Mouse (Mus musculus): ENCODE measurements around the gene Arfip1.

Arfip1 gene

DNA sequence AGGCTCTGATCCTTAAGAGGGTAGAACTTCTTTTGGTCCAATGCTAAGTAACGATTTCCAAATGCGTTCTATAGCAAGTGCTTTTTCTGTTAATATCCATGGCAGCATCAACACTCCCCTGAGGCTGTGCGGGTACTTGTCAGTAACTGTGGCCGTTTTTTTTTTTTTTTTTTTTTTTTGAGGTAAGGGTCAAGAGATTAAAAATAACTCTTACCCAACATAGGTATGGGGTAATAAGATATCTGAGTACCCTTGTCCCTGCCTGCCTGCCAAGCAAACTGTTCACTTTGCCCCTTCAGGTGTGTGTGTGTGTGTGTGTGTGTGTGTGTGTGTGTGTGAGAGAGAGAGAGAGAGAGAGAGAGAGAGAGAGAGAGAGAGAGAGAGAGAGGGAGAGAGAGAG, 98.1 kb downstream of the Arfip1 start:
- no peak for DNase-seq

DNA sequence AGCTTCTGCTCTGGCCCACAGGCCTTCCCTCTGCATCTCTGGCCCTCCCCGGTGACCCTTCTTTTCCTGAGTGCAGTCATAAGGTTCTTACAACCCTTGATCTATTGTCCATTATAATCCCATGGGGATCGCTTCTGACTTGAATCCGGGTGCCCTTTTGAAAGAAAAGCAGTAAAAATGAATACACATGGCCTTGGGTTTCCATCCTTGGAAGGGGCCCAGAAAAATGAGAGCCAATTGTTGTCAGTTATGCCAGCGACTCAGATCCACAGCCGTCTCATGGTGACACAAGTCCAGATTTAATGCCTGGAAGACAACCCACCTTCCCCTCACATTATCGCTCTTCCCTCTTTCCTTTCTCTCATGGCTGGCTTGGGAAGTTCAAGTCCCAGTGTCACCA, 100.3 kb downstream of the Arfip1 start:
- no peak for DNase-seq

DNA sequence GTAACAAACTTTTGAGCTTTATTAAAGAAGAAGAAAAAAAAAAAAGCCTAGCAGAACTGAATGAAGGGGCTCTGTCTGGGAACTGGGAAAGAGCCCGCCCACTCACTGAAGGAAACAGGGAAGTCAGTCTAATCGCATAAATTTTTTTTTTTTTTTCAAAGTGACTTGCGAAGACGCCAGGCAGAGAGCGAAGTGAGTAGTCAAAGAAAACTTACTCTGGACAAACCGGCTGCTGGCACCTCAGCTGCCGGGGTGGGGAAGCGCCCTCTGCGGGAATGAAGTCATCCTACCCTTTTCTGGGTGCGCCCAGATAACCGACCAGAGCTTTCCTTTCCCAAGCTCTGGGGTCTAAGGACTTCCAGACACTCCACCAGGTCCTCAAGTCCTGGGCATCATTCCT, 101.3 kb downstream of the Arfip1 start:
- DNase-seq: peak; percentile 70

DNA sequence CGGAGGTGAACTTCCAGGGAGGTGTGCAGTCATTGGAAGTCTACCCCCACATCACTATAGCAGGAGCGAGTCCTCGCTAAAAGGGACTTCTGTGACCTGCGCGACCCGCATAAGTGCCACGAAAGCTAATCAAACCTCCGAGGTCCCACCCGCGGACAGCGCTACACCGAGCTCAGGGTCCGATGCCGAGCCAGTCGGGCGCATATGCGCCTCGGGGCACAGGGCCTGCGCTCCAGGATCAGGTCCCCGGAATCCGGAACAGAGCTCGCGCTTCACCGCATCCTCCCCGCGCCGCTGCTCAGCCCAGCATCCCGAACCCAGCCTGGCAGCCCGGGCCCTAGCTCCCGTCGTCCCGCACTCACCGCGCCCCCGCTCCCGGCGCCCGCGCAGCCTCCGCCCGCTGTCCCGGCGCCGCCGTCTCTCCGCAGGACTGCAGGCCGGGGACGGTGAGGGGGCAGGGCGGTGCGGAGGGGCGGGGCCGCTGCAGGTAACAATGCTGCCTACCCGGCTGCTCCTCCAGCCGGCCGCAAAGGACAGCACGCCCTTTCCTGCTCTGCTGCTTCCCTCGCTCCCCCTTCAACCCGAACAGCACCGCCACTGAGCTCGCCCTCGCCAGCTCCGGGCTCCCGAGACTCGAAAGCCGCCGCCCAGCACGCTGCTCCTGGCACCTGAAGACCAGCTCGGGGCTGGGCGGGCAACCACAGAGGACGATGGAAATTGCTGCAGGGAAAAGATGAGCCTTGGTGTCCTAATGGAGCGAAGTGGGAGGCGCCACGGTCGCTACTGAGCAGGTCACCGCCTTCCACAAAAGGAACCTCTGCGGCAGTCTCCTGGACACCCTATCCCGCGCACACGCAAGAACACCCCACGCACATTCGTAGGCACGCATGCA, 102.2 kb downstream of the Arfip1 start, which contains the start of gene Fhdc1:
Gene Fhdc1, minus strand, starts transcription at position 424 of the 892 bp plus-strand sequence.
- DNase-seq: peak; percentile 70

DNA sequence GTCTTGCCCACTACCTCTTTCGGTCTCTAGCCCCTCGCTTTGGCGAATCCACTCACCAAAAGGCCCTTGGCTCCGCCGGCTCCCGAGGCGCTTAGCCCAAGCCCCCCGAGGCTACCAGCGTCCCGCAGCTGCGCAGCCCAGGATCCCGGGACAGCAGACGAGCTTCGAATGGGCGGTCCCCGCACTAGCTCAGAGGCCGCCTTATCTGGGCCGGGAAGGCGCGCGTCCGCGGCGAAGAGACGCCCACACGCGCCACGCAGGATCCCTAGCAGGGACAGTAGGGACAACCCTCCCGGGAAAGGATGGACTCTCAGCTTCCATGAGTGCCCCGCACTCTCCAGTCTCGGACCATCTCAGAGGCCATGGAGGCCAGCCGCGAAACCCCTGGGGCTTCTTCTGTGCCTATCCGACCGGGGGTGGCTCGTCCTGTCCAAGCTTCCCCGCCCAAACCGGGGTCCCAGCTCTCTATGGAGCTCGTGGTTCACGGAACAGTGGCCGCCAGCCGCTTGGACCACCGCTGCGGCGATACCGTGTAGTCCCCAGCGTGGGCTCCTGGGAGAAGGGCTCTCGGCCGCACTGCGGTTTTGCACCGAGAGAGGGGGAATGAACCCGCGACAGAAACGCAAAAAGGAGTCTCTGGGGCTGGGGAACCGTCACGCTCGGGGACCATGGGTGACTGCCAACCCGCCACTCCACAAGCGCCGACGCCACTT, 103.0 kb downstream of the Arfip1 start:
- DNase-seq: peak; percentile 73

DNA sequence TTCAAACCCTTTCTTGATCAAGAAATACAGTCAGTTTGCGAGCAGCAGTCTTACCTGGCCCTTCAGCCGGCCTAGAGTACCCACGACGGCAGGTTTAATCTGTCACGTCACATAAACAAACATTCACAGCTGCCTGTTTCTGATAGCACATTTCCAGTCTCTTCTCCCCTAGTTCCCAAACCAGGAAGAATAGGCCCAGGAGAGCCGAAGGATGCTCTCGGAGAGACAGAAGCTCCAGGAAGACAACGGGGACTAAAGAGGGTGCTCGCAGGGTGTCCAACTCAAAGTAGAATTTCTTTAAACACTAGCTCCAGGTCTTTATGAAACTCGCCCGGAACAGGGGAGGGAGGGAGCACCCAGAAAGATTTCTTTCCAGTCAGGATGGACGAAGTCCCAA, 103.5 kb downstream of the Arfip1 start:
- DNase-seq: no peak

DNA sequence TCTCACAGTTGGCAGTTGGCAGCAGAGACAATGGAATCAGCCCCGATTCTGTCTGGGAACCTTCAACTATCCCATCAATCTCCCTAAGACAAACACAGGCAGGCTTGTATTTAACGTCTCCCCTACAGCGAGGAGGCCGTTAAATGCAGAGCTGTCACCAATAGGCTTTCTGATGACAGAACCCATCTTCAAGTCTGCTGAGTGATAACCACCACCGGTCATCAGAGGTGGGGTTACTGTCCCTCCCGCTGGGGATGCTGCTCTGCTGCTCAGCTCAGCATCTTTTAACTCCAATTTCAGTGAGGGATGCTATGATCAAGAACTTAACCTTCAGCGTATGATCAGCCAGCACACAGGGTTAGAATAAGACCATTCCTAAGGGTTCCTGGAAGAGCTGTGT, 104.2 kb downstream of the Arfip1 start:
- no peak for DNase-seq

DNA sequence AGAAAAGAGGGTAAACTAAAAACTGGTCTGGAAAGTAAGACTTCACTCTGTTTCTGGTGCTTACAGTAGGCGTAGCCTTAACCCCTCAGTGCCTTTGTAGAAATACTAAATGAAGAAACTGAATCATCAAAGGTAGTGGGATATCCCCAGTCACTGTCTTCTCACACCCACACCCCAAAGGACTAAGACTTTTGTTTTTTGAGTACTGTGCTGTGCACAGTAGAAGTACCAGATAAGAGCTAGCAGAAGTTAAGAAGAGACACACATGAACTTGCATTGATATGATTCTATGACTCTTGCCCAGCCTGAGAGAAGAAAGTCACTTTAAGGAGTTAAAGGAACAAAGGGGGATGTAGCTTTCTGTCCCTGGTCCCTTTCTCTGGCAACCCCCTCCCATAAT, 104.9 kb downstream of the Arfip1 start:
- DNase-seq: no peak

DNA sequence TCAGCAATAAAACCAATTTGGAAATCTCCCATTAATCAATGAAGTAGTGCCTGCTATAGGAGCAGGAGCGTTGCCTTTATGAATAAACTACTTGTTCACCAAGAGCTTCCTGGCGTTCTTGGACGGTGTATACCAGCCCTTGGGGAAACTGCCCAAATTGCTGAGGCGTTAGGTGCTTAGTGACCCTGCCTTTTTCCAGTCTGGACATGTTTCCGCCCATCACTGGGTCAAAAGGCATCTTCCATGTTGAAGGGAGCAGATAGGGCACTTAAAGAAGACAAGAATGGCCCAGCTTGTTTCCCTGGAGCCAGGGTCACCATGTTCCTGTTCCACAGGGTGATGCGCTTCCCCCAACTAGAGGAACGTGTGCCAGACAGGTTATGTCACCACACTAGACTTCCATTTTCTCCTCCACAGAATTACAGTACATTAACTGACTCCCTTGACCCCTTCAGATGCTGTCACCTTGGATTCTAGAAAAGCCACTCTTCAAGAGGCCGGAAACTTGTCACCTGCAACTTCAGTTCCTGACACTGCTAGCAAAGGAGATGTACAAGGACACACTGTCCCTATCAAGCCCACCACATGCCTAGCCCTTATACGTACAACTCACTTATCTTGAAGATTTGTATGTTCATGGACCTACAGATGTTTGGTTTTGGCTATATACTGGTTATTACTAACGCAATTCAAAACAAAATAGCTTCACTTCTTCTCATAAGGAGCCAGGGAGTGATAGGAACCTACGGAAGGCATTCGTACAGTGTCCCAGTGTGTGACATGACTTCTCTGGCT, 107.2 kb downstream of the Arfip1 start:
- no peak for DNase-seq

DNA sequence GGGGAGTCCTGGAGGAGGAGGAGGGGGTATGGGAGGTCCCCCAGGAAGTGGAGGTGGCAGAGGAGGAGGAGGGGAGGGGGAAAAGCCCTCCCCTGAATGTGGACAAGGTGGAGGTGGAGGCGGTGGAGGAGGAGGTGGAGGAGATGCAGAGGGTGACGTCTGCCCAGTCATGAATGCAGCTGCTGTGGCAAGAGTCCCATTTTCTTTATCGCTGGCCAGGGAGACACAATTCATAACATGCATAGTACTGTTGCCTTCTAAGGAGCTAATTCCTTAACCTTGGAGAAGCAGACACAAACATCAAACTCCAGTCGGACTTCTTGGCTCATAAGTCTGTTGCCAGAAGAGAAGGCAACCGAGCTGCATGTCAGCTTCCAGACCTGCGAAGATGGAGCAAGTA, 108.0 kb downstream of the Arfip1 start:
- DNase-seq: no peak

DNA sequence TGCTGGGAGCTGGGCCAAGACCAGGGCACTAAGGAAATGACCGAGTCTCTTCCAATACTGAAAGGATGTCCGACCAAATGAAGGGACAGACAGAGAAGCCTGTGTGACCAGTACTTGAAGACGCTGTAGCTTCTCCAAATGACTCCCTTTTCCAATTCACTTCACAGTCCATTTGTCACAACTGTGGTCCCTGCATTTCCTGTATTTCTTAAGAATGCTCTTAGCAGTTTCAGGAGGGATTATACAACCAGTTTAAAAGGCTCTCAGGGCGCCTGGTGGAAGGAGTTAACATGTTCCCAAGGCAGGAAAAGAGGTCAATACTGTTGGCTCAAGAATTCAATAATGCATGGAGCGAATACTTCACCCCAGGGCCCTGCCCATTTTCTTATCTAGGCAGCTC, 109.5 kb downstream of the Arfip1 start:
- no peak for DNase-seq

DNA sequence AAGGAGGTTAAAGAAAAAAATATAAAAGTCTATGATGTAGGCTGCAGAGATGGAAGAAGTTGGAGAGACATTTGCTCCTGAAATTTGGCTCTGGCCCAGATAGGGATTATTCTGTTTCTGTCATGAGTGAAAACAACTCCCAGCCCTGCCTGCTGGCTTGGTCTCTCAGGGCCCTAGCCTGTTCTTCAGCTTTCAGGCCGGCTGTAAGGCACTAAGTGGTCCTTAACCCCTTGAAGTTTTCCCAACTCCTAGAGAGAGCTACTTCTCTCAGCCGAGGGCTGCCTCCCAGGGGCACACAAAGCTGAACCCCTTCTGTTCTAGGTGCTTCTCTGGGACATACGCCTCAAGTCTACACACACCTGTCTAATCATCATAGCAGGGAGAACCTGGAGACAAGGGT, 109.9 kb downstream of the Arfip1 start:
- peak; percentile 27 for DNase-seq

DNA sequence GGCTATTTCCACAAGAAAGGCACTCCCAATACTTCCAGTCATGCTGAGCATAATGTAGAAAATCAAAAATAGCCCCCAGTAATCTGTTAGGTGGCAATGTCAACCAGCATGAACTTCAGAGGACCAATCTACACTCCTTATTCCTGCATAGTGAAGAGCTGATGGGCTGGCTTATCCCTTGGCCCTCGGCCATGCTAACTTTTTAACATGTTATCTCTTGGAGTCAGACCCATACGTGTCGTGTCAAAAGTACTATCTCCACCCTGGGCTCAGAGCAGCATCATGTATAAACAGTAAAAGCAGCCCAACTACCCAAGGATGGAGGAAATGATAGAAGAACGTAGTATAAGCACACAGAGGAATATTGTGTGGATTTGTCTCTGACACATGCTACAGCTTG, 111.3 kb downstream of the Arfip1 start:
- DNase-seq: no peak

DNA sequence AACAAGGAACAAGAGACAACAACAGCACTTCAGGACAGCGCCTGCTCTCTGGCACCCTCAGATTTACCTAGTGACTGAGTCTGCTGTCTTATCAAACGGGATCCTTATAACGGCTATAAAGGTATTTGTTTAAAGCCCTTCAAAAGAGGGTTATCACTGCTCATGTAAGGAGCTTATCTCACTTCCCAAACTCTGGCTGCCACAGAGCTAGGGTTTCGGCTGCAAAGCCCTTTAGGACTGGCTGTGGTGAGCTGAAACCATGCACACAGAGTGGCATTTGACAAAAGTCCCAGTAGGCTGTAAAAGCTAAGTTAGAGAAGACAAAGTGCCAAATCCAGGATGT, 114.3 kb downstream of the Arfip1 start:
- no peak for DNase-seq

DNA sequence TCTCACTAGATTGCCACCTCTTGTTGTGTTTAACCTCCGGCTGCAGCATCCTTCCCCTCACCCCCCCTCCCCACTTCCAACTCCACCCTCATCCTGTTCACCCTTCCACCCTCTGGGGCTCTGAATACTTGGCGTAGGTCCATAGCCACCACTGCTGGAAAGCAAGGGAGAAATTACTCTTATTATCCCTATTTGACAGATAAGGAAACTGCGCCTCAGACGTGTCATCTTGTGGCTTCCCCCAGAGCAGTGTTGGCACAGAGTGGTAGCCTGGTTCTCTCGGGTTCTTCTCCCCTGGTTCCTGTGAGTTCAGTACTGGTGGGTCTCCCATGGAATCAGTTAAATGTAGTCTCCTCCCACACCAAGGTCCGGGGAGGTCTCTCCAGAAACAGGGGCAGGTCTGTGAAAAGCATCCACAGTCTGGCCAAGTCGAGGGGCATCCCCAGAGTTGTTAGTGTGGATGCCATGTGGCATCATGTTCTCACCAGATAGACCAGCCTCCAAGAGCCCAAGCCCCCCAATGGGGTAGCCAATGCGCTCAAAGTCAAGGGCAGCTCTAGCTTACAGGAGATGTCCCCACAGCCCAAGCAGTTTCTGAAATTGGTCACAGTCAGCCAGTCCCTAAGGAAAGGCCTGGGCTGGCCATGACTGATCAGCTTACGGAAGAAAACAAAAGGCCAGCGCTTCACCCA, 114.9 kb downstream of the Arfip1 start:
- DNase-seq: peak; percentile 65

DNA sequence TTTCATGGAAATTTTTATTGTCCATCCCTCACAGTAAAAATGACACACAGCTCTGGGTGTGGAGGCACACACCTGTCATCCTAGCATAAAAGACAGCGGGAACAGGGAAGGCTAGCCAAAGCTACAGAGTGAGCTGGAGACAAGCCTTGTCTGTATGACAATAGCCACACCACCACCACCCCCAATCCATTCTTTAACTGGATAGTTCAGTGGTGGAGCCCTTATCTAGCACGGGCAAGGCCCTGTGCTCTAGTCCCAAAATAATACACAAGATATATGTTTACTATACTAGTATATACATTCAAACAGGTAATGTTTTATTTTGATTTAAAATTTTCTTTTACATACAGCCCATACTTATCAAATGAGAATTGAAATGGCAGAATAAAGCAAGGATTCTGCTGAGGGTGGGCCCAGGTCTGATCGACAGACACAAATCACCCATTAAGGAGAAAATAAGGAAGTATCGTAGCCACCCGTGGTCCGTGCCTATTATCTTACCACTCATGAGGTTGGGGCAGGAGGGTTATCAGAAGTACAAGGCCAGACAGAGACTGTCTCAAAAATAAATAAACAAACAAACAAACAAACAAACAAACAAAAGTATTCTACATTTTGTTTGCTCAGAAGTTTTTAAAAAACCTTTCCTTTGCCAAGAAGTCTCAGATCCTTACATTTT, 116.5 kb downstream of the Arfip1 start:
- no peak for DNase-seq

DNA sequence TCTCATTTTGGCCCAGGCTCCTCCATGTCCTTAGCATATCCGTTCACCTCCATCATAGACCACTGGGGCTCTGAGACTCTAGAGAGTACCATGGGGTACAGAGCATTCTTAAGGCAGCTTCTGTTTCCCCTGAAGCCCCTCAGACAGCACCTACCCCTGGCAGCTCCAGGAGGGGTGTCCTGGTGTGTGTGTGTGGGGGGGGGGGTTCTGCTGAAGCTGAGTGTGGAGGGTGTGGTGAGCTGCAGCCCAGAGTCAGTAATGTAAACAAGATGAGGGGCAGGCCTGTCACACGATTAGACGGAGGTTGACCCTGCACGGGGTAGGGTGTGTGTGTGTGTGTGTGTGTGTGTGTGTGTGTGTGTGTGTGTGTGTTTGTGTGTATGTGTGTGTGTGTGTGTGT, 120.7 kb downstream of the Arfip1 start:
- DNase-seq: no peak

DNA sequence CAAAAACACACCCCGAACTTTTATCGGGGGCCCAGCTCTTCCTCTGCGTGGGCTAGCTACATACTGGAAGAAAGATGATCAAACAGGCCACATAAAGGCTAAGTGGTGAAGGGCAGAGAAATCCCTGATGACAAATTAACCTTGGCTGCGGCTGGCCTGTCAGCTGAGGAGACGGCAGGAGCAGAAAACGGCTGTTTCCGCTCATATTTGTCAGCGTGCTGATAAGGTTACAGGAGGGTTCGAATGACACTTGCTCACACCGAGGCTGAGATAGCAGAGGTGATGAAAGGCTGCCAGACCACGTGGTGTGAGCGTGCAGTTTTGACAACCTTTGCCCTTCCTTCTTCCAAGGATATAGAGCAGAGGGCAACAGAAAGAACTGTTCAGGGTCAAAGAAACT, 121.5 kb downstream of the Arfip1 start:
- no peak for DNase-seq

DNA sequence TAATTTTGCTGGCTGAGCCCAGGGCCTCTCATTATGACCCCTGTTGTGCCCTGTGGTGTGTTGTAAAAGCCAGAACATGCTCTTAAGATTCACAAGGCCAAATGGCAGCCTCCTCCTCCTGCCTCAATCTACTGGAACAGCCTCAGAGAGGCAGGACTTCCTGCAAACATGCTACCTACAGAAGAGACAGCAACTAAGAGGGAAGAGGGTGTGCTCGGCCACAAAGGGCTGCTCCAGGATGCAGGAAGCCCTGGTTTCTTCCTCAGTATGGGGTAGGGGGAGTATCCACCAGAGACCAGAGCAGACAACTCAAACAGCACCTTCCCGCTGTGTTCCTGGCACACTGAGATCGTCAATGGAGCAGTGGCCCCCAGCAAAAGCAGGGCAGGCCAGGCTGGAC, 121.9 kb downstream of the Arfip1 start:
- no peak for DNase-seq

DNA sequence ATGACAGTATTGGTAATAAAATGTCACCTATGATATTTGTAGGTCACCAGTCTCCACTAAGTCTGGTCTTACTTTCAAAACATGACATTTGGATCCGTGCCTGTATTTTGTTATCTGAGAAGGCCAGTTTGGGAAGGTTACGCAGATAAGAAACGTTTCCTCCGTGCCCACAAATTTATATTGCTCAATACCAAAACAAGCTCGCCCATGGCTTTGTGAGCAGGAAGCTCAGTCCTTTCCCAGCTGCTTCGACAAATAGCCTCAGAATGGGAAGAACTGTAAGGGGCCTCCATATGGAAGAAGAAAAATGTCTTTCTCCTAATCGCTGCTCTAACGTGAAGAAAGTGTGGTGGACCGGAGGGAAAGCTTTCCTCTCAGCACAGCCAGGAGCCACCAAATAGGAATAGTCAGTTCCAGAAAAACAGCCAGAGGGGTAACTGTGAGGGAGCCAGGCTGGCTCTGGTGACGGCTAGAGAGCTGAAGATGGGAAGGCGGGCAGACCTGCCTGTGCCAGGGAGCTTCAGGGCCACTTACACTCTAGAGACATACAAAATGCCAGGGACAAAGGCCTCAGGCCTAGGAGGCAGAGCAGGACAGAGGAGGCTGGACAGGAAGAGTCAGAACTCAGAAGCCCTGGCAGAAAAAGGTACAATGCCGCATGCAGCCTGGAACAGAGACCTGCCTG, 126.5 kb downstream of the Arfip1 start:
- DNase-seq: no peak

DNA sequence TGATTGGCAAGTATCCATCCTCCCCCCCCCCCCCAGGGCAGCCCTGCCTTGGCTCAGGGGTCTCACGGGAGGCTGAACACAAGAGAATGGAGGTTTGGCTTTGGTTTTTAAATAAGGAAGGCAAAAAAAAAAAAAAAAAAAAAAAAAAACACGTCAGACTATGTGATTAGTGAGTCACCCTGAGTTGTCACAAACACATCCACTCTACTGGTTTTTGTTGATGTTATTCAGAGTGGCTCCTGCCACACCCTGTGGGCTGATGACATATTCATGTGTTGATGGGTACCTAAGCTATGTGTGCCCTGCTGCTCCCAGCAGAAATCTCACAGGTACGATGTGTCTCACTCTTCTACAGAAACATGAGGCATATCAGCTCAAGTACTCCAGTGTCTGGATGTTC, 131.8 kb downstream of the Arfip1 start:
- no peak for DNase-seq

DNA sequence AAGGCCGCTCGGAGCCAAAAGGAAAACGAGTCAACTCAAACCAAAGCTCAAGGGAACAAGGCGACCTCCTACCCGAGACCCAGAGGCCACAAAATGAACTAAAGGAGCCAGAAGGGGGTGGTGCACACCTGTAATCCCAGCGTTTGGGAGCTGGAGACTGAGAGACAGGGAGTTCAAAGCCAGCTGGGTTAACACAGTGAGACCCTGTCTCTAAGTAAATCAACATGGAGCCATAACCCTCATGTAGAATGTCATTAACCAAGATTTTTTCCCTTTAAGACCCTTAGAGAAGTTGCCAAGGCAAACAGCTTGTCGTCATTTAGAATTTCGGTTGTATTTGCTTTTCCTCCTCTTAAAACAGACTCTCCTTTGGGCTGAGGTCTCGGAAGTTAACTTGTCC, 133.4 kb downstream of the Arfip1 start:
- no peak for DNase-seq
